Mouse (Mus musculus): ENCODE results near the gene Numb.
"Not testable (repeated sequence)": the region's sequence is repeated elsewhere in the genome, so short reads cannot be mapped to it uniquely, and the experiment has no call there.

Numb gene

GRCm38 (mm10) chr12:83922724-83923485 is 1.2 kb upstream of the Numb start:
- DNase-seq, result no peak

GRCm38 (mm10) chr12:83920721-83921441 is 853 bp downstream of the Numb start:
- DNase-seq, result no peak

GRCm38 (mm10) chr12:83916884-83917283 is 4.8 kb downstream of the Numb start:
- peak; percentile 45 for DNase-seq

- no peak for DNase-seq
These were observed 6.9 kb downstream of the Numb start for GRCm38 (mm10) chr12:83914797-83915196.

GRCm38 (mm10) chr12:83914202-83914740 is 7.5 kb downstream of the Numb start:
- no peak for DNase-seq

GRCm38 (mm10) chr12:83910451-83910850 is 11.3 kb downstream of the Numb start:
- DNase-seq, result no peak

GRCm38 (mm10) chr12:83892926-83893325 is 28.8 kb downstream of the Numb start:
- DNase-seq, result no peak

GRCm38 (mm10) chr12:83891278-83891677 is 30.5 kb downstream of the Numb start:
- no peak for DNase-seq

- DNase-seq, result no peak
These were observed 32.6 kb downstream of the Numb start for GRCm38 (mm10) chr12:83889128-83889527.

GRCm38 (mm10) chr12:83885516-83886285 is 36.0 kb downstream of the Numb start:
- DNase-seq, result no peak

- not testable (repeated sequence) for DNase-seq
These were observed 36.7 kb downstream of the Numb start for GRCm38 (mm10) chr12:83885065-83885464.

- DNase-seq, result peak; percentile 56
These were observed 39.2 kb downstream of the Numb start for GRCm38 (mm10) chr12:83882503-83882902.

- peak; percentile 45 for DNase-seq
These were observed 39.6 kb downstream of the Numb start for GRCm38 (mm10) chr12:83882088-83882487.

GRCm38 (mm10) chr12:83880913-83881312 is 40.8 kb downstream of the Numb start:
- no peak for DNase-seq

GRCm38 (mm10) chr12:83875097-83875496 is 46.6 kb downstream of the Numb start:
- DNase-seq, result no peak

GRCm38 (mm10) chr12:83874597-83874996 is 47.1 kb downstream of the Numb start:
- peak; percentile 91 for DNase-seq

GRCm38 (mm10) chr12:83864501-83864900 is 57.2 kb downstream of the Numb start:
- no peak for DNase-seq

- DNase-seq, result no peak
These were observed 59.9 kb downstream of the Numb start for GRCm38 (mm10) chr12:83861880-83862279.

GRCm38 (mm10) chr12:83860688-83861087 is 61.0 kb downstream of the Numb start:
- DNase-seq, result peak; percentile 18

- DNase-seq, result no peak
These were observed 63.7 kb downstream of the Numb start for GRCm38 (mm10) chr12:83858052-83858451.

GRCm38 (mm10) chr12:83855211-83855610 is 66.5 kb downstream of the Numb start:
- no peak for DNase-seq

- no peak for DNase-seq
These were observed 67.5 kb downstream of the Numb start for GRCm38 (mm10) chr12:83854281-83854680.
